Mouse (Mus musculus): Measurements from ENCODE around the gene Tns1.

The Tns1 gene

DNA sequence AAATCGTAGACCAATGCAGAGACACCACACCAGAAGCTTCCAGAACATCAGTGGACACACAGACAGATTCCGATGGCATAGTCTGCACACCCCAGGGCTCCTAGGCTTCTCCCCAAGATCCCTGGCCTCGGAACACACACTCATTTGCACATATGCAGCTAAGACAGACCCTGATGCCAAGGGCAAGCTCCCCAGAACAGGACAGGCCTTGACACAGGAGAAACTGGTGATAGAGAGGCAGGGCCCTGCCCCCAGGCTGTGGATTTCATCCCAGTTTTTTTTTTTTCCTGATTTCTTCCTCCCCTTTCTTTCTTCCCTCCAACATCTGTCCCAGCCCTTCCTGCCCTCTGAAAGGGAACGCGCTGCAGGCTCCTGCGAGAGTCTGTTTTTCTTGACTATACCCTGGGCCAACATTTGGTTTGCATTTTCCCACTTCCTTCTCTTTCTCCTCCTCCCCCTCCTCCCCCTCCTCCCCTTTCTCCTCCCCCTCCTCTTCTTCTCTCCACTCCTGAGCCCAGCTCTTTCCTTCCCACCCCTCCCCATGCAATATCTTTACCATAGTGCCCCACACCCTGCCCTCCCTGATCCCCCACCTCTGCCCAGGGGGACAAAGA, 32.5 kb downstream of the Tns1 start:
- DNase-seq (ENCODE audit: extremely low spot score, low spot score), result peak; percentile 51

GRCm38 (mm10) chr1:74091138-74091537, 33.1 kb downstream of the Tns1 start:
- DNase-seq (ENCODE audit: extremely low spot score, low spot score), result peak; percentile 58

GRCm38 (mm10) chr1:74090329-74090728, 33.9 kb downstream of the Tns1 start:
- DNase-seq (ENCODE audit: extremely low spot score, low spot score), result peak; percentile 40

- no peak for DNase-seq (ENCODE audit: extremely low spot score, low spot score)
These were observed 35.7 kb downstream of the Tns1 start for GRCm38 (mm10) chr1:74088569-74088968.

GRCm38 (mm10) chr1:74085566-74085965, 38.7 kb downstream of the Tns1 start:
- DNase-seq (ENCODE audit: extremely low spot score, low spot score), result no peak

DNA sequence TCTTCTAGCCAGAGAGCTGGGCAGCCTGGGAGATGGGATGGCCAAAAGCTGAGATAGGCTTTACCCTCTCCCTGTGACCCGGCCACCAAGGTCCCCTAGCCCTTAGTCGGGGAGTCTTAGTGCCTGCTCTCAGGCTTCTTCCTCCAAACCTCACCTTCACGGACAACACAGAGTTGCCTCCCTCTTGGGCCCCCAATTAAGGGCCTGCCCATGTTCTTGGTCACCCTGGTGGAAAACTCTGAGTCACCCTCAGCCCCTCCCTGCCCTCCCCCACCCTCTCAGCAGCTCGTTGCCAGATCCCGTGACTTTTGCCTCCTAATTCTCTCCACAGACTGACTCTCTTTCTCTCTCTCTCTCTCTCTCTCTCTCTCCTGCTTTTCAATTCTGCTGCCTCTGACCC, 39.5 kb downstream of the Tns1 start:
- no peak for DNase-seq (ENCODE audit: extremely low spot score, low spot score)

- DNase-seq (ENCODE audit: extremely low spot score, low spot score), result no peak
These were observed 40.1 kb downstream of the Tns1 start for GRCm38 (mm10) chr1:74084065-74084705.

DNA sequence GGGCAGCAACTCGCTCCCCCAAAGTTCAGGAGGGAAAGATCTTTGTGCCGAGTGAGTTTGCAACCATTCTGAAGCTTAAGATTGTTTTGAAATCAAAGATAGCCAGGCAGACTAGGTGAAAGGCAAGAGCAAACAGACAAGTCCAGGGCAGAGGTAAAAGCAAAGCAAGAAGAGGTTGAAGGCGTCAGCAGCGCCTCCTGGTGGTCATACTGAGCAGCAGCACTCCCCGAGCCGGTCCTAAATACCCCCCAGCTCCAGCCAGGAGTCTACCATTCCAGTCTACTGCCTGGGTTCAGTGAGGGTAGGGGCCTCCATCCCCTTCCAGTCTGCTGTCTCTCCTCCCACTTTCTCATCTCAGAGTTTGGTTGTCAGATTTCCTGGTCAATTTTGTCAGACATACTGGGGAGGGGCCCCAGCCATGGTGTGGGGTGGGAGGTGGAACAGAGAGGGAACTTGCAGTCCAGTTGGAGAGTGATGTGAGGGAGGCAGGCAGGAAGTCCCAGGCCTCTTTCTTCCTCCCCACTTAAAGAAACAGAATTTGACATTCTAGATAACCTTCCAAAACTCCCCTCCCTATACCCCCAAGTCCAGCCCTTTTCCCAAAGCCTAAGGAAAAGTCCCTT, 41.3 kb downstream of the Tns1 start:
- peak; percentile 59 for DNase-seq (ENCODE audit: extremely low spot score, low spot score)

- no peak for DNase-seq (ENCODE audit: extremely low spot score, low spot score)
These were observed 42.7 kb downstream of the Tns1 start for GRCm38 (mm10) chr1:74081573-74081989.

DNA sequence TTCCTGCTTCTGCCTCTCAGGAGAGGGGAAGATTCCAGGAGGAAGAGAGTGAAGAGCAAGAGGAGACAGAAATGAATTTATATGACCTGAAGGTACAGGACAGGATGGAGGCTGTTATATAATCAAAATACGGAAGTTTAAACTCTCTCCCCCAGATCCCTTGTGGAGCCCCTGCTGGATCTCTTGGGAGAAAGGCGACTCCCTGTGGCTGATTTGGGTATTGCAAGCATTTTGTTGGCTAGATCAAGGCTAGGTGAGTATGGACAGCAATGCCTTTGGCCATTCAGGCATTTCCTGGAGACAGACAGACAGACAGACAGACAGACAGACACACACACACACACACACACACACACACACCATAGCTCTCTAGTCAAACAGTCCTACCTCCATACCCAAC, 46.9 kb downstream of the Tns1 start:
- DNase-seq (ENCODE audit: extremely low spot score, low spot score), result peak; percentile 81

- DNase-seq (ENCODE audit: extremely low spot score, low spot score), result no peak
These were observed 48.0 kb downstream of the Tns1 start for GRCm38 (mm10) chr1:74076230-74076629.

DNA sequence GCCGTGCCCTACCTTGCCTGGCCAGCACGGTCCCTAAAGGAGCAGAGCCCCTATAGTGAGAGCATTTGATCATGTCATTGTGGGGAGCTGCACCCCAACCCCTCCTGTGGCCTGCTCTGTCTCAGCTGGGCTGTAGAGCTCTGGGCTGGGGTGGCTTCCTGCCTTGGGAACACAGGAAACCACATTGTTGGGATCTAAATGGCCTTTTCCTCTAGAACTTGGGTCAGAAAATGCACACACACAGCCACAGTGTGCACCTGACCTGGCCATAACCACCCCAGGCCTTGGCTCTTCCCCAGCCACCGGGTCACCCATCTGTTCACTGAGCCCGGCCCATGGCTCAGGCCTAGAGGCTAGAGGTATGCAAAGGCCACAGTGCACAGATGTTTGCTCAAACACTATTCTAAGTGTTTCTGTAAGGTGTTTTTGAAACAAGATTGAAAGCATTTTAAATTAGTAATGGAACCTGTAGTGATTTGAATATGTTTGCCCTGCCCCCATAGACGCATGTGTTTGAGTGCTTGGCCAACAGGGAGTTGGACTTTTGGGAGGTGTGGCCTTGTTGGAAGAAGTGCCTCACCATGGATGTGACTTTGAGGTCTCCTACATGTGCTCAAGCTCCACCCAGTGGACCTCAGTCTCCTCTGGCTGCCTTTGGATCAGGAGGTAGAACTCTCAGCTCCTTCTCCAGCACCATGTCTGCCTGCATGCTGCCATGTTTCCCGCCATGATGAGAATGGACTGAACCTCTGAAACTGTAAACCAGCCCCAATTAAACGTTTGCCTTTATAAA, 49.4 kb downstream of the Tns1 start:
- DNase-seq (ENCODE audit: extremely low spot score, low spot score), result no peak

GRCm38 (mm10) chr1:74073791-74074190, 50.5 kb downstream of the Tns1 start:
- no peak for DNase-seq (ENCODE audit: extremely low spot score, low spot score)

DNA sequence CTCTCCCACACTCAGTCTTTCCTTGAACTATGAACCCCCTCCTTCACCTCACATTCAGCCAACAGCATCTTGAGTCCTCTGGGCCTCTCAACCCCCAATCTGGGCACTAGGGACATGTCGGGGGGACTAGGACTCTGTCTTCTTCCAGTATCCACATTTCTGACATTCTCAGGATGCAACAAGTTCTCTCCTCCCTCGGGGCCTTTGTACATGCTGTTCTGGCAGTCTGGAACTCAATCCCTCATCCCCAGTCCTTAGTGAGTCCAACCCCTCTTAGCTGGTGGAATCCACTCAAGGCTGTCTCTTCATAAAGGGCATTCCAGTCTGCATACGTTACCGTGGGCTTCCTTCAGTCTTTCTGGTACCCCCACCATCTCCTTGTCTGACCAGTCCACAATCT, 53.5 kb downstream of the Tns1 start:
- no peak for DNase-seq (ENCODE audit: extremely low spot score, low spot score)

GRCm38 (mm10) chr1:74070001-74070551, 54.2 kb downstream of the Tns1 start:
- DNase-seq (ENCODE audit: extremely low spot score, low spot score), result no peak

DNA sequence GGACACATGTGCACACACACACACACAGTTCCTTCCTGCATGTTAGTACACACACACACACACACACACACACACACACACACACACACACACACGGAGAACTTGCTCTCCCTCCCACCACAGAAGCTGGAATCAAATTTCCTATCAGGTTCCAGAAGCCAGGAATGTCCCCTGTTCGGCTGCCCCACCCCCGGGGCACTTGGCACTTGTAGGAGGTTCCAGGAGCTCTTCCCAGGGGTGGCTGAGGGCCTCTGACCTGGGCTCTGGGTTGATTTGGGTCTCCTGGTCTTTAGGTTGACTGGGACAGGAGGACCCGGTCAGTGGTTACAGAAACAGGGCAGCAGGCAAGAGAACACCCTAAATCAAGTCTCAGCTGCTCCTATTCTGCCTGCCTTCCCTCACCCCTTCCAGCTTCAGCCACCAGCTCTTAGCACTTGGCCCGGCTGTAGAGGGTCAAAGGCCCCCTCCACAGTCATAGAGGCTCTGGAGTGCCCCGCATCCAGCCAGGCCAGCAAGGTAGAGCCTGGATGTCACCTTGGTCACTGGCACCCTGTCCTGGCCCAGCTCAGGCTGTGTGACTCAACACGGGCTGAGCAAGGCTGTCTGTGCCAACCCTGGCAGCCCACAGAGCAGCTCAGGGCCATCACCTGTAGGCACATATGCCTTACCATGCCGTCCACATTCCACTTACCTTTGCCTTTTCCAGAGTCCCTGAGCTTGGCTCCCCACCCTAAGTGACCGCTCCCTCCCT, 55.0 kb downstream of the Tns1 start:
- DNase-seq (ENCODE audit: extremely low spot score, low spot score), result peak; percentile 44

GRCm38 (mm10) chr1:74068366-74069084, 55.7 kb downstream of the Tns1 start:
- DNase-seq (ENCODE audit: extremely low spot score, low spot score), result peak; percentile 36

GRCm38 (mm10) chr1:74067866-74068265, 56.4 kb downstream of the Tns1 start:
- no peak for DNase-seq (ENCODE audit: extremely low spot score, low spot score)

- DNase-seq (ENCODE audit: extremely low spot score, low spot score), result no peak
These were observed 57.7 kb downstream of the Tns1 start for GRCm38 (mm10) chr1:74066576-74066975.

GRCm38 (mm10) chr1:74066061-74066460, 58.2 kb downstream of the Tns1 start:
- no peak for DNase-seq (ENCODE audit: extremely low spot score, low spot score)

All from neural tube, embryonic 10.5 days (tissue).